Comparison of ENCODE assay signal across 8 mouse cellular contexts in genomic region chr7:80027636-80028417, GRCm38 (mm10). TPM values are rescaled to one million over a fixed set of nuclear protein-coding genes. Genes with fewer than 3 reads are reported as not detected.
DNase-seq lines count a peak whose midpoint lies in the region; ATAC-seq and TF ChIP-seq lines count a peak whose summit lies in the region.

No protein-coding gene starts in this region.

- no peak for TF ChIP-seq EP300 in liver, postnatal 0 days (IDR thresholded peaks at IDR 0.05; ENCODE audit: low read depth)

- H3K27ac ChIP-seq in forebrain, embryonic 15.5 days (replicated peaks) = peak overlapping the region; percentile 98; the same call in 1 of the 2 replicates
- peak overlapping the region; percentile 98 for H3K27ac ChIP-seq in intestine, embryonic 16.5 days (ENCODE audit: low read length)
- peak overlapping the region; percentile 99 for H3K27ac ChIP-seq in liver, postnatal 0 days (ENCODE audit: low read depth)

- H3K4me2 ChIP-seq in forebrain, embryonic 15.5 days (replicated peaks) = peak overlapping the region; percentile 90
- H3K4me2 ChIP-seq in intestine, embryonic 16.5 days (ENCODE audit: low read depth, low read length) = peak overlapping the region; percentile 82
- peak overlapping the region; percentile 97 for H3K4me2 ChIP-seq in liver, postnatal 0 days (ENCODE audit: low read depth, low read length)

- peak overlapping the region; percentile 61 for H3K9ac ChIP-seq in forebrain, embryonic 15.5 days (replicated peaks)
- H3K9ac ChIP-seq in intestine, embryonic 16.5 days (ENCODE audit: low read depth, low read length) = peak overlapping the region; percentile 96
- peak overlapping the region; percentile 90 for H3K9ac ChIP-seq in liver, postnatal 0 days (replicated peaks)

- peaks cover 58% of the 10 kb centered on the region for H3K4me1 ChIP-seq in forebrain, embryonic 15.5 days
- peaks cover 38% of the 10 kb centered on the region for H3K4me1 ChIP-seq in intestine, embryonic 16.5 days (ENCODE audit: control insufficient read depth, insufficient read depth, low read length)
- peaks cover 41% of the 10 kb centered on the region for H3K4me1 ChIP-seq in liver, postnatal 0 days (ENCODE audit: insufficient read depth)

- H3ac ChIP-seq in C2C12 (ENCODE audit: control insufficient read depth, insufficient read length, low read depth) = peak overlapping the region; percentile 64

- peaks cover 56% of the 10 kb centered on the region for H3K79me2 ChIP-seq in C2C12 (ENCODE audit: control insufficient read depth, insufficient read depth)

- H3K36me3 ChIP-seq in C2C12 (ENCODE audit: control insufficient read depth, insufficient read depth) = no peaks in the 10 kb centered on the region
- H3K36me3 ChIP-seq in forebrain, embryonic 15.5 days = no peaks in the 10 kb centered on the region
- H3K36me3 ChIP-seq in intestine, embryonic 16.5 days (ENCODE audit: control insufficient read depth, insufficient read depth, low read length) = no peaks in the 10 kb centered on the region
- H3K36me3 ChIP-seq in liver, postnatal 0 days (replicated peaks; ENCODE audit: insufficient read depth, low read length) = no peaks in the 10 kb centered on the region; the same call in 1 of the 2 replicates

- WGBS in forebrain, embryonic 15.5 days = 2% methylated on average over 23 of the region's 23 CpGs
- 9% methylated on average over 23 of the region's 23 CpGs for WGBS in intestine, embryonic 16.5 days
- 3% methylated on average over 23 of the region's 23 CpGs for WGBS in liver, postnatal 0 days (ENCODE audit: insufficient replicate concordance)

- ATAC-seq in forebrain, embryonic 15.5 days (replicated peaks) = no peak
- no peak for ATAC-seq in intestine, embryonic 16.5 days
- ATAC-seq in liver, postnatal 0 days = no peak

- no peak for TF ChIP-seq CTCF in C2C12 (IDR thresholded peaks at IDR 0.05; ENCODE audit: control insufficient read depth, insufficient read depth, insufficient read length)
- no peak for TF ChIP-seq CTCF in liver, postnatal 0 days (IDR thresholded peaks at IDR 0.05; ENCODE audit: low read depth)

- H3K4me3 ChIP-seq in C2C12 (ENCODE audit: insufficient read depth, poor library complexity, severe bottlenecking) = peak overlapping the region; percentile 56
- H3K4me3 ChIP-seq in forebrain, embryonic 15.5 days = peak overlapping the region; percentile 68
- peak overlapping the region; percentile 90 for H3K4me3 ChIP-seq in intestine, embryonic 16.5 days (ENCODE audit: low read length)
- peak overlapping the region; percentile 81 for H3K4me3 ChIP-seq in liver, postnatal 0 days (ENCODE audit: low read depth, low read length)

- DNase-seq in adrenal gland, adult (ENCODE audit: inconsistent age in 2 of 2, low spot score in 1 of 2) = peak; percentile 65 to 86
- DNase-seq in liver, postnatal 0 days = peak; percentile 49
- peak; percentile 36 for DNase-seq in retina, postnatal 1 day
- DNase-seq in layer of hippocampus, adult 11-12 months (ENCODE audit: low spot score) = no peak
- DNase-seq in left cerebral cortex, adult 8-10 months (ENCODE audit: low spot score in 2 of 2) = no peak

- H3K79me3 ChIP-seq in C2C12 (ENCODE audit: low read depth) = peaks cover 15% of the 10 kb centered on the region

- H3K9me3 ChIP-seq in forebrain, embryonic 15.5 days = no peaks in the 10 kb centered on the region
- no peaks in the 10 kb centered on the region for H3K9me3 ChIP-seq in intestine, embryonic 16.5 days (ENCODE audit: control insufficient read depth, low read length)
- no peaks in the 10 kb centered on the region for H3K9me3 ChIP-seq in liver, postnatal 0 days (ENCODE audit: low read length)

- no peaks in the 10 kb centered on the region for H3K27me3 ChIP-seq in C2C12 (ENCODE audit: control insufficient read depth, insufficient read depth, insufficient read length)
- H3K27me3 ChIP-seq in forebrain, embryonic 15.5 days = no peaks in the 10 kb centered on the region
- no peaks in the 10 kb centered on the region for H3K27me3 ChIP-seq in intestine, embryonic 16.5 days (replicated peaks; ENCODE audit: control insufficient read depth, insufficient read depth, low read length)
- H3K27me3 ChIP-seq in liver, postnatal 0 days (ENCODE audit: insufficient read depth, low read length) = no peaks in the 10 kb centered on the region

TF ChIP-seq in C2C12, 6 proteins besides CTCF, POLR2A, EP300 and RAD21:
- TF ChIP-seq USF1 (IDR thresholded peaks at IDR 0.05; ENCODE audit: low read depth) = no peak
- TF ChIP-seq CEBPB (IDR thresholded peaks at IDR 0.05; ENCODE audit: low read depth) = no peak
- TF ChIP-seq FOSL1 (IDR thresholded peaks at IDR 0.05; ENCODE audit: insufficient read depth, low read length, poor library complexity, severe bottlenecking) = no peak

RNA-seq across cellular contexts. Expression of gene Zfp710, which starts 3.2 kb away (rescaled TPM):
- polyA plus RNA-seq in C2C12 (2012; fragmentation: generic; extraction: Trizol) = 5.3 TPM
- 21.1 and 22.1 TPM in 2 replicates for polyA plus RNA-seq in forebrain, embryonic 15.5 days (2015; fragmentation: Nextera tagmentation; extraction: Ambion mirVana)
- polyA plus RNA-seq in intestine, embryonic 16.5 days (2015; fragmentation: Nextera tagmentation; extraction: Ambion mirVana) = 12.2 and 12.4 TPM in 2 replicates
- 5.9 and 6.4 TPM in 2 replicates for polyA plus RNA-seq in liver, postnatal 0 days (2015; fragmentation: Nextera tagmentation; extraction: Ambion mirVana)
- 10 to 100 TPM; 20.9 to 22.8 (median 21.8) TPM for total RNA-seq in left cerebral cortex, adult 8-10 months (2022)

Comparison
In these comparisons a context has a peak if more than half of its experiments do, and no peak if none do; other contexts are left out.
1. DNase-seq: peak in adrenal gland, adult (2 of 2), liver, postnatal 0 days (single experiment) and retina, postnatal 1 day (single experiment); none in layer of hippocampus, adult 11-12 months (single experiment) and left cerebral cortex, adult 8-10 months (0 of 2).
2. Peak in every context shown above with its lines, with median percentiles within 50 percentile points of each other: H3K4me3 ChIP-seq, H3K27ac ChIP-seq, H3K4me2 ChIP-seq and H3K9ac ChIP-seq.